Mouse (Mus musculus): ENCODE results near the gene Ppp2r5c.

DNA sequence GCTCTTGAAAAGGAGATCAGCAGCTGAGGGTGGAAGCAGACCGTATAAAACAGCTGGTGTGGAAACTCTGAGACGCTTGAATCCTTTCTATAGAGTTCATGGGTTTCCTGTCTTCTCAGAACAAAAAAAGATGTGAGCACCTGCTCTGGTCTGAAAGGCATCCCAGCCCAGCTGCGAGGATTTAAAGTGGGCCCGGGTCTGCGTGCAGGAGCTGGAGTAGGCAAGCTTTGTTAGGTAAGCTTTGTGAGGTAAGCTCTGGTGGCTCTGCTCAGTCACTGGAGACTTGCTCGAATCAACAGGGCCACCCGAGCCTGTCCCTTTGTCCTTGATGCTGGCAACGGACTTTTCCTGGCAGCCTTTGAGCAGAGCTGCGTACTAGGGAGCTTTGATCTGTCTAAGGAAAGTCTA is 31.7 kb downstream of the Ppp2r5c start:
- TF ChIP-seq POLR2AphosphoS2 (IDR thresholded peaks at IDR 0.05; ENCODE audit: low read length) (no peak), TCF12 (IDR thresholded peaks at IDR 0.05; ENCODE audit: low read depth, low read length) (no peak), CTCF (IDR thresholded peaks at IDR 0.05 in 2 of 3, conservative IDR thresholded peaks at IDR 0.05 in 1 of 3; ENCODE audit: control insufficient read depth in 1 of 3, insufficient read depth in 1 of 3, low read depth in 2 of 3, low read length in 3 of 3, poor library complexity in 1 of 3, severe bottlenecking in 1 of 3) (no peak), ZKSCAN1 (IDR thresholded peaks at IDR 0.05; ENCODE audit: low read depth, low read length) (no peak), MXI1 (IDR thresholded peaks at IDR 0.05; ENCODE audit: low read depth, low read length) (no peak), POLR2A (IDR thresholded peaks at IDR 0.05; ENCODE audit: control insufficient read depth in 1 of 2, insufficient read depth in 1 of 2, low read depth in 1 of 2, low read length in 2 of 2, poor library complexity in 1 of 2) (no peak), POLR2AphosphoS5 (IDR thresholded peaks at IDR 0.05; ENCODE audit: borderline replicate concordance, low read depth, low read length) (no peak), MYC (IDR thresholded peaks at IDR 0.05; ENCODE audit: low read depth, low read length) (no peak), TBP (IDR thresholded peaks at IDR 0.05; ENCODE audit: low read depth, low read length) (no peak), TAL1 (IDR thresholded peaks at IDR 0.05; ENCODE audit: low read length) (no peak), USF1 (IDR thresholded peaks at IDR 0.05; ENCODE audit: low read depth, low read length) (no peak), KAT2A (conservative IDR thresholded peaks at IDR 0.05; ENCODE audit: low read depth, low read length) (no peak), ZMIZ1 (IDR thresholded peaks at IDR 0.05; ENCODE audit: low read depth, low read length) (no peak), SIN3A (IDR thresholded peaks at IDR 0.05; ENCODE audit: low read length) (no peak)

Data from MEL (cell line).